Mouse (Mus musculus) hindbrain, embryonic 13.5 days (tissue): Measurements from ENCODE around the gene Lrch1. TPM values are rescaled to one million over a fixed set of nuclear protein-coding genes. Genes with fewer than 3 reads are reported as not detected.

ENCODE experiments used
- ATAC-seq: fragments of 200-750 bp; cut with Nextera tagmentation; 2 replicates; pipeline ENCODE4 v1.8.0; 2017; ENCODE audit warnings: moderate TSS enrichment; ENCODE audit not compliant: low FRiP score
- H3K27ac ChIP-seq: fragments of 300-500 bp; sonication (generic); 2 replicates; pipeline ENCODE4 v1.5.1; 2015; ENCODE audit warnings: inconsistent platforms, mild to moderate bottlenecking, moderate library complexity
- H3K27me3 ChIP-seq: fragments of 300-500 bp; sonication (generic); 2 replicates; pipeline ENCODE4 v1.6.1; 2015; ENCODE audit warnings: mild to moderate bottlenecking, inconsistent platforms
- H3K36me3 ChIP-seq: fragments of 300-500 bp; sonication (generic); 2 replicates; pipeline ENCODE4 v1.6.1; 2015; ENCODE audit warnings: mild to moderate bottlenecking, inconsistent platforms
- H3K4me1 ChIP-seq: fragments of 300-500 bp; sonication (generic); replicated peaks from 2 replicates; pipeline ENCODE4 v1.6.1; 2015; ENCODE audit warnings: inconsistent platforms
- H3K4me2 ChIP-seq: fragments of 300-500 bp; sonication (generic); 2 replicates; pipeline ENCODE4 v1.6.1; 2015; ENCODE audit warnings: inconsistent platforms, mild to moderate bottlenecking, moderate library complexity
- H3K4me3 ChIP-seq: fragments of 300-500 bp; sonication (generic); 2 replicates; pipeline ENCODE4 v1.5.1; 2015; ENCODE audit warnings: mild to moderate bottlenecking, inconsistent platforms
- H3K9ac ChIP-seq: fragments of 300-500 bp; sonication (generic); 2 replicates; pipeline ENCODE4 v1.6.1; 2015; ENCODE audit warnings: mild to moderate bottlenecking, inconsistent platforms
- H3K9me3 ChIP-seq: fragments of 300-500 bp; sonication (generic); 2 replicates; pipeline ENCODE4 v1.6.1; 2016; ENCODE audit warnings: inconsistent platforms
- WGBS: fragments of 180-500 bp; shearing (Covaris S2); methylation state at CpG from one replicate; pipeline ENCODE4 v1.1.7; 2015; 5-methylcytosine and 5-hydroxymethylcytosine counted together
- polyA plus RNA-seq: library from polyadenylated mRNA; unstranded; fragments of >200 nt; fragmentation: Nextera tagmentation; extraction: Ambion mirVana; gene quantifications from 2 replicates; pipeline ENCODE4 v1.2.1, GENCODE M21; 2015

The Lrch1 gene
- polyA plus RNA-seq, 1 experiment from 2014 or later, result 13.2 TPM

GRCm38 (mm10) chr14:74801961-74802360 lies 145.7 kb downstream of the Lrch1 start:
- H3K9me3 ChIP-seq, result no peaks in the 10 kb centered on the region
- H3K27ac ChIP-seq, result no peak overlapping the region
- no peak overlapping the region for H3K9ac ChIP-seq
- no peak overlapping the region for H3K4me3 ChIP-seq
- ATAC-seq, result no peak
- 87% methylated on average over 1 of the region's 1 CpGs for WGBS
- H3K4me1 ChIP-seq, result peaks cover 22% of the 10 kb centered on the region
- no peaks in the 10 kb centered on the region for H3K27me3 ChIP-seq
- no peak overlapping the region for H3K4me2 ChIP-seq
- peaks cover 50% of the 10 kb centered on the region for H3K36me3 ChIP-seq

GRCm38 (mm10) chr14:74798063-74798890 lies 149.4 kb downstream of the Lrch1 start:
- no peaks in the 10 kb centered on the region for H3K9me3 ChIP-seq
- peak overlapping the region; percentile 23 for H3K4me2 ChIP-seq
- peaks cover 24% of the 10 kb centered on the region for H3K4me1 ChIP-seq
- H3K36me3 ChIP-seq, result peaks cover 25% of the 10 kb centered on the region
- H3K4me3 ChIP-seq, result no peak overlapping the region
- WGBS, result 31% methylated on average over 16 of the region's 16 CpGs
- H3K9ac ChIP-seq, result no peak overlapping the region
- H3K27me3 ChIP-seq, result no peaks in the 10 kb centered on the region
- peak overlapping the region; percentile 88 for H3K27ac ChIP-seq
- ATAC-seq, result peak; percentile 90

- H3K4me2 ChIP-seq, result peak overlapping the region; percentile 23
- 67% methylated on average over 10 of the region's 10 CpGs for WGBS
- H3K27me3 ChIP-seq, result no peaks in the 10 kb centered on the region
- H3K27ac ChIP-seq, result peak overlapping the region; percentile 88
- no peak overlapping the region; the same call in 1 of the 2 replicates for H3K9ac ChIP-seq
- H3K4me3 ChIP-seq, result no peak overlapping the region
- peak; percentile 71 for ATAC-seq
- H3K9me3 ChIP-seq, result no peaks in the 10 kb centered on the region
- peaks cover 21% of the 10 kb centered on the region for H3K36me3 ChIP-seq
- H3K4me1 ChIP-seq, result peaks cover 24% of the 10 kb centered on the region
Observed at GRCm38 (mm10) chr14:74797386-74798062, 150.2 kb downstream of the Lrch1 start.

- no peak overlapping the region for H3K4me3 ChIP-seq
- peaks cover 34% of the 10 kb centered on the region for H3K4me1 ChIP-seq
- ATAC-seq, result no peak
- WGBS, result 60% methylated on average over 12 of the region's 12 CpGs
- no peaks in the 10 kb centered on the region for H3K9me3 ChIP-seq
- no peak overlapping the region for H3K9ac ChIP-seq
- H3K4me2 ChIP-seq, result no peak overlapping the region
- no peaks in the 10 kb centered on the region for H3K27me3 ChIP-seq
- H3K36me3 ChIP-seq, result peaks cover 5% of the 10 kb centered on the region; the same call in 1 of the 2 replicates
- H3K27ac ChIP-seq, result no peak overlapping the region
Observed at GRCm38 (mm10) chr14:74794931-74795330, 152.7 kb downstream of the Lrch1 start.

DNA sequence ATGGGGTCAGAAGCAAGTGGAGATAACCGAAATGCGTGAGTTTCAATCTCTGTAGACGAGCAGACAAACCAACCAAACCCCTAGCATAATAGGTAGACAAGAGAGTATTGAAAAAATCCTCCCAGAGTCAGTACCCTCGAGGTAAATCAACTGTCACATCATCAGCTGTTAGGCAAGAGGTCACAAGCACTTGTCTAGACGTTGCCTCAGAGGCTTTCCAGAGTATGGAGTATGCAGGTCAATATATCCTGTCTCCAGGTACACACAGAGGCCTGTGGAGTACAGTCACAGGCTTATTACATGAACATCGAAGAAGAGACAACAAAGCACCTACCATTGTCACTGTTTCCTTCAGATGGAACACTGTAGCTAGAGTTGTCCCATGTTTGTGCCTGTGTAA lies 154.9 kb downstream of the Lrch1 start:
- Histone ChIP-seq H3K4me1 (peaks cover 25% of the 10 kb centered on the region), H3K27ac (no peak overlapping the region), H3K36me3 (peaks cover 5% of the 10 kb centered on the region; the same call in 1 of the 2 replicates), H3K4me3 (no peak overlapping the region), H3K27me3 (no peaks in the 10 kb centered on the region), H3K9me3 (no peaks in the 10 kb centered on the region), H3K4me2 (no peak overlapping the region), H3K9ac (no peak overlapping the region)
- WGBS, result 81% methylated on average over 6 of the region's 6 CpGs
- no peak for ATAC-seq

DNA sequence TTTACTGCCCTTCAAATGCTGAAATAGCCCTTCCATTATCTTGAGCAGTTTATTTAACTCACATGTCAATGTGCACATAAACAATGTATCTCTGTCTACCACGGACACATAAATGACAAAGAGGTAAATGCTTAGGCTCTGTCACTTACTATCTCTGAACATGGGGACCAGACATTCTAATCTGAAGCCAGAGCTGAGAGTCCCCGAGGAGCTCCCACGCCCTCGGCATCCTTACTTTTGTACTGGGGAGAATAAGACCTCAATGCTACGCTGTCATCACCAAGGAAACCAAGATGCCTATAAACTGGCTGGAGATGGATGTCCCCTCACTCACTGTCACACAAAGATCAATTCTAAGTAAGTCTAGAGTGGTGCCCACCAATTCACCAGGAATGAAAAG lies 157.1 kb downstream of the Lrch1 start:
- Histone ChIP-seq H3K36me3 (peaks cover 11% of the 10 kb centered on the region), H3K4me1 (peaks cover 15% of the 10 kb centered on the region), H3K9me3 (no peaks in the 10 kb centered on the region), H3K4me3 (no peak overlapping the region), H3K4me2 (no peak overlapping the region), H3K27me3 (no peaks in the 10 kb centered on the region), H3K9ac (no peak overlapping the region), H3K27ac (no peak overlapping the region)
- ATAC-seq, result no peak
- 34% methylated on average over 5 of the region's 5 CpGs for WGBS

DNA sequence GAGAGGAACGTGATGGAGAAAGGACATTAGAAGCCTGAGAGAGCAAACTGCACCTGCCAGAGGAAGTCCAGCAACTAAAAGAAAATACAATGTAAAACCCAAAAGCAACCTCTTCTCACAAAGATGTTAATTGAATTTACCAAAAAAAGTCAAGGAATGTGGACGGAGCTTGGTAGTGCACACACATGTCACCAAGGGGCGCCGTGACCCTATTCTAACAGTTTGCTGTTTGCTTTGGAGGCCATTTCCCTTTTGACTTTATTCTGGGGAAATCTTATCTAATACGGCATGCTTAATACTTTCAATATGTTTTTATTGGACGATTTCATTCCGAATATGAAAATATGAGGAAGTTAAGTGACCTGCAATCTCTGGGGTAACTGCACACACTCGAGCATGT lies 158.9 kb downstream of the Lrch1 start:
- no peak overlapping the region for H3K9ac ChIP-seq
- peaks cover 15% of the 10 kb centered on the region for H3K4me1 ChIP-seq
- H3K4me2 ChIP-seq, result no peak overlapping the region
- H3K27ac ChIP-seq, result no peak overlapping the region
- ATAC-seq, result no peak
- no peaks in the 10 kb centered on the region for H3K27me3 ChIP-seq
- H3K4me3 ChIP-seq, result no peak overlapping the region
- no peaks in the 10 kb centered on the region for H3K9me3 ChIP-seq
- WGBS, result 90% methylated on average over 8 of the region's 8 CpGs
- H3K36me3 ChIP-seq, result peaks cover 21% of the 10 kb centered on the region

DNA sequence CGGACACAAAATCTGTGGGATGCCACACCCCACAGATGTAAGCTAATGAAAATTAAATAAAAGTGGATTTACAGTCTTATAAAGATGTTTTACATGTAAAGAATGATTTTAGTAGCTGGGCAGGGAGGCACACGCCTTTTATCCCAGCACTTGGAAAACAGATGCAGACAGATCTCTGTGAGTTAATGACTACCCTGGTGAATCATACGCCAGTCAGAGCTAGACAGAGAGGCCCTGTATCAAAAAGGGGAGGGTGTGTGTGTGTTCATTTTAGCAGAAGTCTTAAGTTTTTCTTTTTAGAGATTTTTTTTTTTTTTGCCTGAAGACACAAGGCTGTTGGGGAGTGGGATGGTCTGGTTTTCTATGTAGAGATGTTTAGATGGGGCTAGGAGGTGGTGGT lies 160.0 kb downstream of the Lrch1 start:
- WGBS, result 91% methylated on average over 3 of the region's 3 CpGs
- Histone ChIP-seq H3K4me2 (no peak overlapping the region), H3K9ac (no peak overlapping the region), H3K9me3 (no peaks in the 10 kb centered on the region), H3K27me3 (no peaks in the 10 kb centered on the region), H3K27ac (no peak overlapping the region), H3K4me3 (no peak overlapping the region), H3K36me3 (peaks cover 28% of the 10 kb centered on the region), H3K4me1 (peaks cover 15% of the 10 kb centered on the region)
- ATAC-seq, result no peak

DNA sequence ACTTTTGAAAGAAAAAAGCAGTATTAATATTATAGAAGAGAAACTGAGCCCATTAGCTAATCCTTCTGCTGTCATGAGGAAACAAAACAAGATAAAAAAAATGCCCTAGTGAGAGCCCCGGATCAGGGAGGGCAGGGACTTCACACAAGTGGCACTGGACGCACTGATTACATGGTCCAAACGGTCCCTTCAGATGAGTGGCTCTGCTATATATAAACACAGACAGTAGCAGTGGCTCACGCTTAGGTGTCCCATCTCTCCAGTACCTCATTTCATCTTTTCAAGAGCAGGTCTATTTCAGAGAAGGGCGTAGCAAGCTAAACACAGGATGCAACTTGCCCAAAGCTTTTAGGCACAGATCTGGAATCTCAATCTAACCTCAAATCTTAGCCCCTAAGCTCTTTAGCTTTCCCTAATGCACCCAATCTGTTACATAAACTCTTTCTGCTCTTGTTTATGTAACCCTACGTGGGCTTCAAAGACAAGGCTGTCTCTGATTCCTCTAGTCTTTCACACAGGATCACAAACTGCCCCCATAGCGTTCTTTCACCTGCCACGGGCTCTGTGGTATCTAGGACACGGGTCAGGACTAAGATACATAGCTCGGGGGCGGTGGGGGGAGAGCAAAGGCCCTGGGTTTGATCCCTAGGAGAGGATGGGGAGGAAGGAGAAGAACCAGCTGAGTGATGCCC lies 163.3 kb downstream of the Lrch1 start:
- no peak overlapping the region for H3K4me3 ChIP-seq
- peaks cover 28% of the 10 kb centered on the region for H3K36me3 ChIP-seq
- H3K9ac ChIP-seq, result no peak overlapping the region
- H3K27me3 ChIP-seq, result no peaks in the 10 kb centered on the region
- H3K27ac ChIP-seq, result no peak overlapping the region
- 92% methylated on average over 11 of the region's 11 CpGs for WGBS
- H3K4me1 ChIP-seq, result 0 out of 2 replicates have a peak, but pooled peaks cover under 1% of the 10 kb centered on the region
- H3K9me3 ChIP-seq, result no peaks in the 10 kb centered on the region
- no peak for ATAC-seq
- H3K4me2 ChIP-seq, result no peak overlapping the region

GRCm38 (mm10) chr14:74774046-74774619 lies 173.5 kb downstream of the Lrch1 start:
- WGBS, result 61% methylated on average over 10 of the region's 10 CpGs
- Histone ChIP-seq H3K9me3 (peaks cover 6% of the 10 kb centered on the region; the same call in 1 of the 2 replicates), H3K4me1 (peaks cover 6% of the 10 kb centered on the region; the same call in 1 of the 2 replicates), H3K4me3 (no peak overlapping the region), H3K9ac (no peak overlapping the region), H3K27ac (peak overlapping the region; percentile 53), H3K27me3 (no peaks in the 10 kb centered on the region), H3K36me3 (peaks cover 31% of the 10 kb centered on the region), H3K4me2 (no peak overlapping the region)
- no peak for ATAC-seq

- ATAC-seq, result no peak
- Histone ChIP-seq H3K27ac (no peak overlapping the region), H3K9me3 (peaks cover 6% of the 10 kb centered on the region; the same call in 1 of the 2 replicates), H3K4me3 (no peak overlapping the region), H3K4me1 (no peaks in the 10 kb centered on the region), H3K9ac (no peak overlapping the region), H3K27me3 (no peaks in the 10 kb centered on the region), H3K36me3 (peaks cover 41% of the 10 kb centered on the region), H3K4me2 (no peak overlapping the region)
- WGBS, result 88% methylated on average over 1 of the region's 1 CpGs
Observed at GRCm38 (mm10) chr14:74767892-74768291, 179.8 kb downstream of the Lrch1 start.
